Mouse (Mus musculus) embryonic fibroblast, embryonic 13.5 days (primary cell): ENCODE results near the gene Camkk1.

Source experiments
- CTCF ChIP-seq: IDR thresholded peaks from 2 replicates; pipeline ENCODE4 v1.5.1; 2011; ENCODE audit warnings: mild to moderate bottlenecking, control low read depth, low read length, moderate library complexity, borderline replicate concordance; ENCODE audit not compliant: insufficient read depth
- POLR2A ChIP-seq: IDR thresholded peaks from 2 replicates; pipeline ENCODE4 v1.6.1; 2011; ENCODE audit warnings: low read depth, mild to moderate bottlenecking, control low read depth, low read length, moderate library complexity

DNA sequence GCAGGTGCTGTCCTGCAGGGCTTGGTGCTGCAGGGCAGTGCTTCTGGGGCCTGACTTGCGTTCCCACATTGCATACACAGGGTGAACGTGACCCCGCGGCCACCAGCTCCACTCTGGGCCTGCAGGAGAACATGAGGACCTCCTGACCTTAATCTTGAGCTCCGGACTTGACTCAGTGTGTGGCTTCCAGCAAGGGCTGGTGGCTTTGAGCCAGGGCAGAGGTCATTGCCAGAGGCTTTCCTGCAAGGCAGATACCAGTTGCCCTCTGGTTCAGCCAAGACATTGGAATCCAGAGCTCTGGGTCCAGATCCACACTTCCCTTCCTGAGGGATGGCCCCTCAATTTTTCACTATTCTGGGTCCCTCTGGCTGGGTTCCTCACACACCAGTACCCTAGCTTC is 4.8 kb upstream of the Camkk1 start:
- TF ChIP-seq CTCF (no peak), POLR2A (no peak)
